Mouse (Mus musculus): ENCODE data around the gene C1ql1. TPM values are rescaled to one million over a fixed set of nuclear protein-coding genes. Genes with fewer than 3 reads are reported as not detected.

C1ql1 gene
- polyA plus RNA-seq, 1 experiment from 2014 or later, result 0.85 TPM

GRCm38 (mm10) chr11:102963855-102964546 is 17.5 kb upstream of the C1ql1 start:
- Histone ChIP-seq H3K36me3 (ENCODE audit: control insufficient read depth, insufficient read depth, low read length) (no peaks in the 10 kb centered on the region), H3K9ac (ENCODE audit: low read length) (peak overlapping the region; percentile 58), H3K27me3 (ENCODE audit: control insufficient read depth, insufficient read depth, low read length) (no peaks in the 10 kb centered on the region), H3K4me3 (ENCODE audit: low read depth, low read length) (no peak overlapping the region), H3K27ac (replicated peaks; ENCODE audit: low read depth, low read length) (peak overlapping the region; percentile 23; the same call in 1 of the 2 replicates), H3K9me3 (ENCODE audit: control insufficient read depth, low read length) (no peaks in the 10 kb centered on the region), H3K4me2 (ENCODE audit: low read depth, severe bottlenecking) (peak overlapping the region; percentile 38), H3K4me1 (ENCODE audit: control insufficient read depth, insufficient read depth, low read length) (peaks cover 19% of the 10 kb centered on the region)
- DNase-seq (ENCODE audit: low spot score) (peak; percentile 54), ATAC-seq (ENCODE audit: insufficient number of reproducible peaks, low FRiP score, low TSS enrichment, low read depth) (no peak)
- WGBS, result 17% methylated on average over 24 of the region's 24 CpGs

GRCm38 (mm10) chr11:102963246-102963854 is 16.9 kb upstream of the C1ql1 start:
- H3K36me3 ChIP-seq (ENCODE audit: control insufficient read depth, insufficient read depth, low read length), result no peaks in the 10 kb centered on the region
- H3K4me3 ChIP-seq (ENCODE audit: low read depth, low read length), result 0 out of 2 replicates have a peak overlapping the region, but pooled peaks have one; percentile 3
- H3K27me3 ChIP-seq (ENCODE audit: control insufficient read depth, insufficient read depth, low read length), result no peaks in the 10 kb centered on the region
- no peaks in the 10 kb centered on the region for H3K9me3 ChIP-seq (ENCODE audit: control insufficient read depth, low read length)
- DNase-seq (ENCODE audit: low spot score) (peak; percentile 69), ATAC-seq (ENCODE audit: insufficient number of reproducible peaks, low FRiP score, low TSS enrichment, low read depth) (peak; percentile 69; the same call in 1 of the 2 replicates)
- peak overlapping the region; percentile 58 for H3K9ac ChIP-seq (ENCODE audit: low read length)
- WGBS, result 2% methylated on average over 16 of the region's 16 CpGs
- H3K4me1 ChIP-seq (ENCODE audit: control insufficient read depth, insufficient read depth, low read length), result peaks cover 19% of the 10 kb centered on the region
- peak overlapping the region; percentile 38 for H3K4me2 ChIP-seq (ENCODE audit: low read depth, severe bottlenecking)
- H3K27ac ChIP-seq (replicated peaks; ENCODE audit: low read depth, low read length), result peak overlapping the region; percentile 23

- Histone ChIP-seq H3K4me1 (ENCODE audit: control insufficient read depth, insufficient read depth, low read length) (peaks cover 19% of the 10 kb centered on the region), H3K4me2 (ENCODE audit: low read depth, severe bottlenecking) (peak overlapping the region; percentile 38; the same call in 1 of the 2 replicates), H3K27ac (replicated peaks; ENCODE audit: low read depth, low read length) (peak overlapping the region; percentile 23), H3K36me3 (ENCODE audit: control insufficient read depth, insufficient read depth, low read length) (no peaks in the 10 kb centered on the region), H3K4me3 (ENCODE audit: low read depth, low read length) (no peak overlapping the region), H3K27me3 (ENCODE audit: control insufficient read depth, insufficient read depth, low read length) (no peaks in the 10 kb centered on the region), H3K9ac (ENCODE audit: low read length) (peak overlapping the region; percentile 58), H3K9me3 (ENCODE audit: control insufficient read depth, low read length) (no peaks in the 10 kb centered on the region)
- DNase-seq (ENCODE audit: low spot score) (no peak), ATAC-seq (ENCODE audit: insufficient number of reproducible peaks, low FRiP score, low TSS enrichment, low read depth) (0 out of 2 replicates have a peak, but pooled peaks have one; percentile 7)
- WGBS, result 25% methylated on average over 7 of the region's 7 CpGs
Measured at GRCm38 (mm10) chr11:102962861-102963245, 16.4 kb upstream of the C1ql1 start.

- no peak for DNase-seq (ENCODE audit: low spot score)
- no peak overlapping the region for H3K27ac ChIP-seq (replicated peaks; ENCODE audit: low read depth, low read length)
- H3K4me1 ChIP-seq (ENCODE audit: control insufficient read depth, insufficient read depth, low read length), result peaks cover 19% of the 10 kb centered on the region
- no peak overlapping the region for H3K4me3 ChIP-seq (ENCODE audit: low read depth, low read length)
- no peaks in the 10 kb centered on the region for H3K27me3 ChIP-seq (ENCODE audit: control insufficient read depth, insufficient read depth, low read length)
- H3K4me2 ChIP-seq (ENCODE audit: low read depth, severe bottlenecking), result no peak overlapping the region
- 94% methylated on average over 4 of the region's 4 CpGs for WGBS
- H3K9me3 ChIP-seq (ENCODE audit: control insufficient read depth, low read length), result no peaks in the 10 kb centered on the region
- no peak for ATAC-seq (ENCODE audit: insufficient number of reproducible peaks, low FRiP score, low TSS enrichment, low read depth)
- H3K9ac ChIP-seq (ENCODE audit: low read length), result no peak overlapping the region
- no peaks in the 10 kb centered on the region for H3K36me3 ChIP-seq (ENCODE audit: control insufficient read depth, insufficient read depth, low read length)
Measured at GRCm38 (mm10) chr11:102961082-102961481, 14.6 kb upstream of the C1ql1 start.

GRCm38 (mm10) chr11:102958870-102959269 is 12.4 kb upstream of the C1ql1 start:
- no peak overlapping the region for H3K27ac ChIP-seq (replicated peaks; ENCODE audit: low read depth, low read length)
- H3K9ac ChIP-seq (ENCODE audit: low read length), result no peak overlapping the region
- ATAC-seq (ENCODE audit: insufficient number of reproducible peaks, low FRiP score, low TSS enrichment, low read depth) (no peak), DNase-seq (ENCODE audit: low spot score) (no peak)
- H3K9me3 ChIP-seq (ENCODE audit: control insufficient read depth, low read length), result no peaks in the 10 kb centered on the region
- peaks cover 10% of the 10 kb centered on the region for H3K4me1 ChIP-seq (ENCODE audit: control insufficient read depth, insufficient read depth, low read length)
- H3K27me3 ChIP-seq (ENCODE audit: control insufficient read depth, insufficient read depth, low read length), result no peaks in the 10 kb centered on the region
- no peak overlapping the region for H3K4me3 ChIP-seq (ENCODE audit: low read depth, low read length)
- no peaks in the 10 kb centered on the region for H3K36me3 ChIP-seq (ENCODE audit: control insufficient read depth, insufficient read depth, low read length)
- 68% methylated on average over 1 of the region's 1 CpGs for WGBS
- no peak overlapping the region for H3K4me2 ChIP-seq (ENCODE audit: low read depth, severe bottlenecking)

GRCm38 (mm10) chr11:102958431-102958830 is 11.9 kb upstream of the C1ql1 start:
- Histone ChIP-seq H3K27ac (replicated peaks; ENCODE audit: low read depth, low read length) (no peak overlapping the region), H3K27me3 (ENCODE audit: control insufficient read depth, insufficient read depth, low read length) (no peaks in the 10 kb centered on the region), H3K9ac (ENCODE audit: low read length) (no peak overlapping the region), H3K4me3 (ENCODE audit: low read depth, low read length) (no peak overlapping the region), H3K4me2 (ENCODE audit: low read depth, severe bottlenecking) (no peak overlapping the region), H3K36me3 (ENCODE audit: control insufficient read depth, insufficient read depth, low read length) (no peaks in the 10 kb centered on the region), H3K4me1 (ENCODE audit: control insufficient read depth, insufficient read depth, low read length) (peaks cover 6% of the 10 kb centered on the region), H3K9me3 (ENCODE audit: control insufficient read depth, low read length) (no peaks in the 10 kb centered on the region)
- no peak for ATAC-seq (ENCODE audit: insufficient number of reproducible peaks, low FRiP score, low TSS enrichment, low read depth)
- 85% methylated on average over 6 of the region's 6 CpGs for WGBS
- no peak for DNase-seq (ENCODE audit: low spot score)

- Histone ChIP-seq H3K4me1 (ENCODE audit: control insufficient read depth, insufficient read depth, low read length) (no peaks in the 10 kb centered on the region), H3K27me3 (ENCODE audit: control insufficient read depth, insufficient read depth, low read length) (no peaks in the 10 kb centered on the region)
- DNase-seq (ENCODE audit: low spot score), result no peak
Measured at GRCm38 (mm10) chr11:102957692-102958091, 11.2 kb upstream of the C1ql1 start.

GRCm38 (mm10) chr11:102956962-102957614 is 10.6 kb upstream of the C1ql1 start:
- no peak overlapping the region for H3K4me2 ChIP-seq (ENCODE audit: low read depth, severe bottlenecking)
- ATAC-seq (ENCODE audit: insufficient number of reproducible peaks, low FRiP score, low TSS enrichment, low read depth) (no peak), DNase-seq (ENCODE audit: low spot score) (no peak)
- no peaks in the 10 kb centered on the region for H3K36me3 ChIP-seq (ENCODE audit: control insufficient read depth, insufficient read depth, low read length)
- no peak overlapping the region for H3K9ac ChIP-seq (ENCODE audit: low read length)
- no peaks in the 10 kb centered on the region for H3K4me1 ChIP-seq (ENCODE audit: control insufficient read depth, insufficient read depth, low read length)
- H3K27me3 ChIP-seq (ENCODE audit: control insufficient read depth, insufficient read depth, low read length), result no peaks in the 10 kb centered on the region
- H3K27ac ChIP-seq (replicated peaks; ENCODE audit: low read depth, low read length), result no peak overlapping the region
- 55% methylated on average over 16 of the region's 16 CpGs for WGBS
- H3K9me3 ChIP-seq (ENCODE audit: control insufficient read depth, low read length), result no peaks in the 10 kb centered on the region
- no peak overlapping the region for H3K4me3 ChIP-seq (ENCODE audit: low read depth, low read length)

More at GRCm38 (mm10) chr11:102957692-102958091, 11.2 kb upstream of the C1ql1 start:
- 86% methylated on average over 8 of the region's 8 CpGs for whole genome bisulfite sequencing
- Histone ChIP-seq H3K36me3 (ENCODE audit: control insufficient read depth, insufficient read depth, low read length) (no peaks in the 10 kb centered on the region), H3K4me3 (ENCODE audit: low read depth, low read length) (no peak overlapping the region), H3K9me3 (ENCODE audit: control insufficient read depth, low read length) (no peaks in the 10 kb centered on the region), H3K4me2 (ENCODE audit: low read depth, severe bottlenecking) (no peak overlapping the region), H3K27ac (replicated peaks; ENCODE audit: low read depth, low read length) (no peak overlapping the region), H3K9ac (ENCODE audit: low read length) (no peak overlapping the region)
- ATAC-seq (ENCODE audit: insufficient number of reproducible peaks, low FRiP score, low TSS enrichment, low read depth), result no peak

All from limb, embryonic 11.5 days (tissue).